Mouse (Mus musculus): ENCODE data around the gene Gm19410.

The Gm19410 gene

GRCm38 (mm10) chr8:35765499-35766193 is at the start of gene Gm19410:
Gene Gm19410 (plus strand): TSS chr8:35765790.
- peak; percentile 39 for DNase-seq (ENCODE audit: low spot score)

GRCm38 (mm10) chr8:35730776-35731175 is 34.8 kb upstream of the Gm19410 start:
- DNase-seq (ENCODE audit: low spot score), result no peak

GRCm38 (mm10) chr8:35735438-35735837 is 30.2 kb upstream of the Gm19410 start:
- DNase-seq (ENCODE audit: low spot score), result no peak

GRCm38 (mm10) chr8:35756202-35756601 is 9.4 kb upstream of the Gm19410 start:
- no peak for DNase-seq (ENCODE audit: low spot score)

- DNase-seq (ENCODE audit: low spot score), result peak; percentile 30
Observed at GRCm38 (mm10) chr8:35765020-35765419, 570 bp upstream of the Gm19410 start.

DNA sequence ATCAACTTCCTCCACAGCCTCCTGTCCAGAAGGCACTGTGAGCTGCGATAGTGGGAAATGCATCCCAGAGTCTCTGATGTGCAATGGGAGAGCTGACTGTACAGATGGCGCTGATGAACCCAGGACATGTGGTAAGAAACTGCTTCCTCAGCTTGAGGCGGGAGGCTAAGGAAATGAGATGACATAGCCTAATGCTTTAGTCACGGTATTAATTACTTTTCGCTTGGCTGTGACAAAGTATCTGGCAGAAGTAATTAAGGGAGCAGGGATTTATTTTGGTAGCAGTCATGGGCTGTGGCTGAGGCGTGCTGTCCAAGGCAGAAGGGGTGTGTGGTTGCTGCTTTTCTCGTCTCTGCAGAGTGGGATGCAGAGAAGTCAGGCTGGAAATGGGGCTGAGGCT is 7.9 kb downstream of the Gm19410 start:
- peak; percentile 40 for DNase-seq (ENCODE audit: low spot score)
